Comparison of ENCODE assay signal across 27 mouse cellular contexts in the genomic region with DNA sequence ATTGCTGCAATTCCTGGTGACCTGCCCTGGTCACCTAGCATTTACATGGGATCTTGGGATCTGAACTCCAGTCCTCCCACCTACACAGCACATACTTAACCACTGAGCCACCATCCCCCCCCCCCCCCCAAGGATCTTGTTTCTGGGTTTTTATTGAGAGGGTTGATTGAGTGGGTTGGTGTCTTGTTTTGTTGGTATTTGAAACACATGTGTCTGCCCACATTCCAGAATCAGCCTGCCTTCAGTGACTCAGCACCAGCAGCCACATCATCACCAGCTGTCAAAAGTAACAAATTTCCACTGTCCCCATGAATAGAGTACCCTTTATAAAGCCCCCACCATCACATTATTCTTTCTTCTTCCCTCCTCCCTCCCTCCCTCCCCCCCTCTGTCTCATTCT.
A peak's percentile ranks its signal among the peaks of the same experiment; 100 is the strongest.
DNase-seq lines count a peak whose midpoint lies in the region; ATAC-seq and TF ChIP-seq lines count a peak whose summit lies in the region.
"Had no signal": no experiment of that assay in that cellular context is flagged by ENCODE, and none has a peak within 500 bp of the region (broad histone marks: within the 10 kb centered on the region; RNA-seq: fewer than 3 reads in every experiment).

No protein-coding gene starts in this region.

- no peaks in the 10 kb centered on the region for H3K4me1 ChIP-seq in midbrain, embryonic 14.5 days (ENCODE audit: control insufficient read depth, insufficient read depth, low read length)
- no peaks in the 10 kb centered on the region for H3K4me1 ChIP-seq in kidney, adult 2 months (ENCODE audit: control insufficient read depth, insufficient read depth, low read length)
- H3K4me1 ChIP-seq: embryonic facial prominence, embryonic 12.5 days; heart, embryonic 12.5 days; kidney, embryonic 15.5 days; limb, embryonic 13.5 days; midbrain, embryonic 15.5 days; stomach, embryonic 15.5 days had no signal

- no peak for TF ChIP-seq POLR2A in kidney, adult 2 months (IDR thresholded peaks at IDR 0.05; ENCODE audit: low read depth, low read length)

- no peak overlapping the region for H3K4me3 ChIP-seq in C2C12 (ENCODE audit: insufficient read depth, poor library complexity, severe bottlenecking)
- H3K4me3 ChIP-seq in midbrain, embryonic 14.5 days (replicated peaks; ENCODE audit: low read depth, low read length), result no peak overlapping the region
- no peak overlapping the region for H3K4me3 ChIP-seq in kidney, adult 2 months (ENCODE audit: insufficient read depth, low read depth, low read length)
- H3K4me3 ChIP-seq: embryonic facial prominence, embryonic 12.5 days; heart, embryonic 12.5 days; kidney, embryonic 15.5 days; limb, embryonic 13.5 days; midbrain, embryonic 15.5 days; stomach, embryonic 15.5 days had no signal

- ATAC-seq in midbrain, embryonic 14.5 days (ENCODE audit: low FRiP score, low TSS enrichment), result no peak
- ATAC-seq: activated CD4-positive, CD25-positive, alpha-beta regulatory T cell, adult 4 months; forebrain, embryonic 16.5 days; intestine, postnatal 0 days; midbrain, embryonic 15.5 days had no signal

- TF ChIP-seq CTCF in C2C12 (IDR thresholded peaks at IDR 0.05; ENCODE audit: control insufficient read depth, insufficient read depth, insufficient read length), result no peak
- TF ChIP-seq CTCF in kidney, adult 2 months (conservative IDR thresholded peaks at IDR 0.05; ENCODE audit: insufficient read depth, insufficient read length, low read depth, low read length), result no peak

- H3K4me2 ChIP-seq in midbrain, embryonic 14.5 days (ENCODE audit: low read length), result no peak overlapping the region
- H3K4me2 ChIP-seq: embryonic facial prominence, embryonic 12.5 days; heart, embryonic 12.5 days; hindbrain, embryonic 14.5 days; kidney, embryonic 15.5 days; limb, embryonic 13.5 days; liver, embryonic 11.5 days; midbrain, embryonic 15.5 days; stomach, embryonic 15.5 days had no signal

- no peak overlapping the region for H3K27ac ChIP-seq in midbrain, embryonic 14.5 days (replicated peaks; ENCODE audit: low read depth, low read length)
- no peak overlapping the region for H3K27ac ChIP-seq in kidney, adult 2 months (ENCODE audit: insufficient read depth, low read depth, low read length)
- H3K27ac ChIP-seq: embryonic facial prominence, embryonic 12.5 days; hindbrain, embryonic 14.5 days; kidney, embryonic 15.5 days; limb, embryonic 13.5 days; macrophage; midbrain, embryonic 15.5 days; stomach, embryonic 15.5 days had no signal

- peak; percentile 14 to 42 for DNase-seq in left cerebral cortex, postnatal 25 days (ENCODE audit: low spot score in 2 of 2)
- DNase-seq in left cerebral cortex, postnatal 36 days (ENCODE audit: low spot score in 2 of 2), result no peak
- peak; percentile 65 for DNase-seq in NIH3T3 (ENCODE audit: low read depth)
- peak; percentile 36 for DNase-seq in mesoderm, embryonic 11.5 days (ENCODE audit: low read depth, low spot score)
- DNase-seq in midbrain, embryonic 14.5 days, result no peak
- no peak for DNase-seq in kidney, adult 2 months
- no peak for DNase-seq in cerebellum, postnatal 14 days
- DNase-seq: adrenal gland, adult 2 months; cerebellum, adult 8-10 months; embryo, embryonic 11 days; gastrocnemius, postnatal 10 days; heart, postnatal 4 days; kidney, postnatal 36 days; thymus, postnatal 14 days had no signal

- no peaks in the 10 kb centered on the region for H3K79me3 ChIP-seq in C2C12 (ENCODE audit: low read depth)

- no peaks in the 10 kb centered on the region for H3K27me3 ChIP-seq in C2C12 (ENCODE audit: control insufficient read depth, insufficient read depth, insufficient read length)
- H3K27me3 ChIP-seq in midbrain, embryonic 14.5 days (ENCODE audit: control insufficient read depth, insufficient read depth, low read length), result no peaks in the 10 kb centered on the region
- no peaks in the 10 kb centered on the region for H3K27me3 ChIP-seq in kidney, adult 2 months (replicated peaks; ENCODE audit: control insufficient read depth, insufficient read depth, low read length)
- H3K27me3 ChIP-seq: embryonic facial prominence, embryonic 12.5 days; heart, embryonic 12.5 days; kidney, embryonic 15.5 days; limb, embryonic 13.5 days; midbrain, embryonic 15.5 days; stomach, embryonic 15.5 days had no signal

- H3K9ac ChIP-seq in midbrain, embryonic 14.5 days (replicated peaks; ENCODE audit: low read length), result no peak overlapping the region
- H3K9ac ChIP-seq: embryonic facial prominence, embryonic 12.5 days; heart, embryonic 12.5 days; hindbrain, embryonic 14.5 days; kidney, embryonic 15.5 days; limb, embryonic 13.5 days; midbrain, embryonic 15.5 days; stomach, embryonic 15.5 days had no signal

- no peak overlapping the region for H3ac ChIP-seq in C2C12 (ENCODE audit: control insufficient read depth, insufficient read length, low read depth)

- intact Hi-C loops in left cerebral cortex, postnatal 25 days (cut with DNase I), result no loop called here
- intact Hi-C loops in left cerebral cortex, postnatal 36 days (cut with DNase I), result no loop called here

- H3K9me3 ChIP-seq in midbrain, embryonic 14.5 days (ENCODE audit: control insufficient read depth, low read length), result no peaks in the 10 kb centered on the region
- H3K9me3 ChIP-seq: embryonic facial prominence, embryonic 12.5 days; heart, embryonic 12.5 days; kidney, embryonic 15.5 days; limb, embryonic 13.5 days; midbrain, embryonic 15.5 days; stomach, embryonic 15.5 days had no signal

- no peaks in the 10 kb centered on the region for H3K79me2 ChIP-seq in C2C12 (ENCODE audit: control insufficient read depth, insufficient read depth)

- no peaks in the 10 kb centered on the region for H3K36me3 ChIP-seq in C2C12 (ENCODE audit: control insufficient read depth, insufficient read depth)
- H3K36me3 ChIP-seq in midbrain, embryonic 14.5 days (ENCODE audit: control insufficient read depth, insufficient read depth, low read length), result no peaks in the 10 kb centered on the region
- no peaks in the 10 kb centered on the region for H3K36me3 ChIP-seq in kidney, adult 2 months (ENCODE audit: control insufficient read depth, insufficient read depth, low read length)
- H3K36me3 ChIP-seq: embryonic facial prominence, embryonic 12.5 days; heart, embryonic 12.5 days; kidney, embryonic 15.5 days; limb, embryonic 13.5 days; midbrain, embryonic 15.5 days; stomach, embryonic 15.5 days had no signal

TF ChIP-seq in C2C12, 6 proteins besides CTCF, POLR2A, EP300 and RAD21:
- TF ChIP-seq MYOG (IDR thresholded peaks at IDR 0.05; ENCODE audit: control insufficient read depth, extremely low read depth, insufficient read length), result no peak
- TF ChIP-seq FOSL1 (IDR thresholded peaks at IDR 0.05; ENCODE audit: insufficient read depth, low read length, poor library complexity, severe bottlenecking), result peak; percentile 59
- peak; percentile 81 for TF ChIP-seq MYOD1 (IDR thresholded peaks at IDR 0.05; ENCODE audit: control insufficient read depth, insufficient read length, low read depth)
- peak; percentile 44 for TF ChIP-seq MAX (IDR thresholded peaks at IDR 0.05)

Comparison
In these comparisons a context has a peak if more than half of its experiments do, and no peak if none do; other contexts are left out.
1. DNase-seq: peak in left cerebral cortex, postnatal 25 days (2 of 2), NIH3T3 (single experiment) and mesoderm, embryonic 11.5 days (single experiment); none in left cerebral cortex, postnatal 36 days (0 of 2), midbrain, embryonic 14.5 days (single experiment), kidney, adult 2 months (single experiment) and cerebellum, postnatal 14 days (0 of 2).